23 mouse cellular contexts compared by ENCODE assay signal in the genomic region with DNA sequence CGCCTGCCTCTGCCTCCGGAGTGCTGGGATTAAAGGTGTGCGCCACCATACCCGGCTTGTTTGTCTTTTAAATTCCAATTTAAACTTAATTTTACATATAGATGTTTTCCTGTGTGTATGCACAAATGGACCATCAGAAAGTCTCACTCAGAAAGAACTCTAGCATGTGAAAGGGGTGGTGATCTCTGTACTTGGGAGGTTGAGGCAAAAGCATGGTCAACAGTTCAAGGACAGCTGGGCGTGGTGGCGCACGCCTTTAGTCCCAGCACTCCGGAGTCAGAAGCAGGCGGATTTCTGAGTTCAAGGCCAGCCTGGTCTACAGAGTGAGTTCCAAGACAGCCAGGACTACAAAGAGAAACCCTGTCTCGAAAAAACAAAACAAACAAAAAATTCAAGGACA. TPM values are rescaled to one million over a fixed set of nuclear protein-coding genes. Genes with fewer than 3 reads are reported as not detected.
DNase-seq lines count a peak whose midpoint lies in the region; TF ChIP-seq lines count a peak whose summit lies in the region.
"Not testable (repeated sequence)": the region's sequence is repeated elsewhere in the genome, so short reads cannot be mapped to it uniquely, and the experiment has no call there.
"Had no signal": no experiment of that assay in that cellular context is flagged by ENCODE, and none has a peak within 500 bp of the region (broad histone marks: within the 10 kb centered on the region; RNA-seq: fewer than 3 reads in every experiment).

No protein-coding gene starts in this region.

- not testable (repeated sequence) for H3K27me3 ChIP-seq in E14TG2a.4 (ENCODE audit: insufficient read depth, low read length); ES-Bruce4 (ENCODE audit: control insufficient read depth, insufficient read depth, low read length, poor library complexity, severe bottlenecking)

- peak; percentile 97 for DNase-seq in ES-CJ7 (ENCODE audit: low read depth, low spot score)
- peak; percentile 74 for DNase-seq in ES-E14 (ENCODE audit: low read depth, low spot score)
- DNase-seq in R1 (ENCODE audit: low read depth, low spot score) = peak; percentile 97
- DNase-seq in WW6 (ENCODE audit: low read depth, low spot score) = peak; percentile 74
- DNase-seq in ZHBTc4 (ENCODE audit: low read depth, low spot score) = peak; percentile 96

- peaks cover 26% of the 10 kb centered on the region for H3K36me3 ChIP-seq in E14TG2a.4 (ENCODE audit: insufficient read depth, low read length)
- peaks cover 16% of the 10 kb centered on the region for H3K36me3 ChIP-seq in ES-Bruce4 (ENCODE audit: control insufficient read depth, insufficient read depth, low read length, poor library complexity, severe bottlenecking)
- H3K36me3 ChIP-seq in ES-E14 (ENCODE audit: control insufficient read depth, insufficient read depth, low read length, poor library complexity, severe bottlenecking) = peaks cover 13% of the 10 kb centered on the region

- peak; percentile 90 for TF ChIP-seq EP300 in ES-Bruce4 (IDR thresholded peaks at IDR 0.05; ENCODE audit: insufficient read depth, low read depth, low read length)

- not testable (repeated sequence) for TF ChIP-seq POLR2A in ES-Bruce4 (IDR thresholded peaks at IDR 0.05; ENCODE audit: insufficient read depth, low read length)

- not testable (repeated sequence) for H3K9ac ChIP-seq in ES-Bruce4 (ENCODE audit: low read depth, poor library complexity, severe bottlenecking); ES-E14 (ENCODE audit: insufficient read depth, low read depth, low read length, poor library complexity, severe bottlenecking)

- H3K27ac ChIP-seq in ES-Bruce4 (ENCODE audit: insufficient read depth, low read length) (peak overlapping the region; percentile 96), ES-E14 (ENCODE audit: insufficient read depth, low read depth, low read length, poor library complexity, severe bottlenecking) (peak overlapping the region; percentile 87)

- in situ Hi-C loops in ES-E14 (cut with MboI; ENCODE audit: low sequenced_read_pairs in 2 of 2, unreplicated experiment in 2 of 2) = not testable (repeated sequence)

- TF ChIP-seq CTCF in E14TG2a.4 (conservative IDR thresholded peaks at IDR 0.05; ENCODE audit: low read length); ES-Bruce4 (IDR thresholded peaks at IDR 0.05; ENCODE audit: low read depth, low read length): not testable (repeated sequence)

- H3K9me3 ChIP-seq in E14TG2a.4 (ENCODE audit: low read length); ES-Bruce4 (replicated peaks; ENCODE audit: control insufficient read depth, insufficient read depth, low read length, poor library complexity, severe bottlenecking); ES-E14 (ENCODE audit: control insufficient read depth, insufficient read depth, low read depth, low read length): not testable (repeated sequence)

- H3K4me1 ChIP-seq in E14TG2a.4 (replicated peaks; ENCODE audit: low read depth, low read length) (peaks cover 79% of the 10 kb centered on the region), ES-E14 (ENCODE audit: control insufficient read depth in 2 of 2, insufficient read depth in 2 of 2, low read length in 2 of 2, poor library complexity in 1 of 2) (peaks cover 2 to 11% of the 10 kb centered on the region in 2 experiments; a peak in 3 of 4 replicates)
- H3K4me1 ChIP-seq in ES-Bruce4 (ENCODE audit: control insufficient read depth, insufficient read depth, low read length) = not testable (repeated sequence)

- 0 out of 2 replicates have a peak overlapping the region, but pooled peaks have one; percentile 10 for H3K4me3 ChIP-seq in E14TG2a.4 (replicated peaks; ENCODE audit: low read length)
- not testable (repeated sequence) for H3K4me3 ChIP-seq in ES-Bruce4 (ENCODE audit: low read depth, low read length); ES-E14 (ENCODE audit: insufficient read depth in 1 of 2, low read depth in 1 of 2, low read length in 2 of 2, poor library complexity in 1 of 2, severe bottlenecking in 1 of 2)

RNA-seq across cellular contexts. Expression of gene Dppa2, which starts 5.2 kb away (rescaled TPM):
- polyA plus RNA-seq in ES-Bruce4 (2011; ENCODE audit: insufficient read depth, insufficient read length, low read depth, missing spikeins) = 35.1 and 44.3 TPM in 2 replicates
- 45.2 and 74.0 TPM in 2 replicates for total RNA-seq in ES-E14 (2012; rRNA removed)
- total RNA-seq: adrenal gland, adult 18-20 months; adrenal gland, adult 2 months; adrenal gland, adult 8-10 months; adrenal gland, postnatal 10 days; adrenal gland, postnatal 14 days; adrenal gland, postnatal 25 days; adrenal gland, postnatal 36 days; adrenal gland, postnatal 4 days; CH12.LX; MEL had no signal
- polyA plus RNA-seq: activated CD4-positive, CD25-positive, alpha-beta regulatory T cell, adult 4 months; adrenal gland, adult 2 months; CD4-positive, CD25-positive, alpha-beta regulatory T cell, adult 4 months; G1E; Patski had no signal

RNA-seq across cellular contexts. Expression of gene Dppa4, which starts 25.4 kb away (rescaled TPM):
- 185 and 196 TPM in 2 replicates for polyA plus RNA-seq in ES-Bruce4 (2011; ENCODE audit: insufficient read depth, insufficient read length, low read depth, missing spikeins)
- total RNA-seq in ES-E14 (2012; rRNA removed) = 150 and 179 TPM in 2 replicates
- total RNA-seq: adrenal gland, adult 18-20 months; adrenal gland, adult 2 months; adrenal gland, adult 8-10 months; adrenal gland, postnatal 10 days; adrenal gland, postnatal 14 days; adrenal gland, postnatal 25 days; adrenal gland, postnatal 36 days; adrenal gland, postnatal 4 days; CH12.LX; MEL had no signal
- polyA plus RNA-seq: activated CD4-positive, CD25-positive, alpha-beta regulatory T cell, adult 4 months; adrenal gland, adult 2 months; brain, embryonic 14.5 days; CD4-positive, CD25-positive, alpha-beta regulatory T cell, adult 4 months; cerebellum, adult 2 months; Patski had no signal
